Mouse (Mus musculus): ENCODE results near the gene Ckap4. TPM values are rescaled to one million over a fixed set of nuclear protein-coding genes. Genes with fewer than 3 reads are reported as not detected.

Gene Ckap4
- total RNA-seq, 1 experiment = 86.8 TPM

DNA sequence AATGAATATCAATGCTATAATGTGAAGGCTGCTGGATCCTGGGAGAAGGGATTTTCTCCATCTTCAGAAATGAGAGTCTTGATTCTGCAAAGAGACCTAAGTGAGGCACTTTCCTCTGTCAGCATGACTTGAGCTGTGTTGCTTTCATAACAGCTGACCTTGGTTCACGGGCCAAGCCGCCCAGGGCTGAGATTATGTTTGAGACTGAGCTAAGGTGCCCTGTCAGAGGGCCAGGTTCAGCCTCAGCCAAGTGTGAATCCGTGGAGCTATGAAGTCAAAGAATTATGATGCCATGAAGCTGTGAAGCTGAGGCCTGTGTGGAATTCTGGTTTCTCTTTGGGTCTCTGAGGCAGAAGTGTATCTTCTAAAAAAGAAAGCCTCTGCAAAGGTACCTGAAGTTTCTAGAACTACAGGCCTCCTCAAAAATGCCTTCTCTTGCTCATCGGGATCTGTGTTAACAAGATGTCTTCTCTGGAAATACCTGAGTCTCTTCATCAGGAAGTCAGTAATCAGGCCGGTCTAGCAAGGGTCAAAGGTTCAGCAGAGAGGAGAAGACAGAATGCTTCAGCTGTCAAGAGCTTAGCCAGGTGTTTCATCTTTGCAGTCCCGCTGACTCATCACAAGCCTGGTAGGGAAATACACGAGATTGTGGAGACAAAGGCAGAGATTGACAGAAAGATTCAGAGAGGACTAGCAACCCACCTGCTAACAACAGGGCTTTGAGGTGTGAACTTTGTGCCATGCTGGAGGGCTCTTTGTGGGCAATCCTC is 11.2 kb upstream of the Ckap4 start:
- H3K4me1 ChIP-seq (ENCODE audit: control insufficient read depth in 2 of 2, insufficient read depth in 2 of 2, low read length in 2 of 2, poor library complexity in 1 of 2) = peaks cover 0 to 2% of the 10 kb centered on the region in 2 experiments; a peak in 1 of 4 replicates
- in situ Hi-C loops (cut with MboI; ENCODE audit: low sequenced_read_pairs in 2 of 2, unreplicated experiment in 2 of 2) = no loop called here

DNA sequence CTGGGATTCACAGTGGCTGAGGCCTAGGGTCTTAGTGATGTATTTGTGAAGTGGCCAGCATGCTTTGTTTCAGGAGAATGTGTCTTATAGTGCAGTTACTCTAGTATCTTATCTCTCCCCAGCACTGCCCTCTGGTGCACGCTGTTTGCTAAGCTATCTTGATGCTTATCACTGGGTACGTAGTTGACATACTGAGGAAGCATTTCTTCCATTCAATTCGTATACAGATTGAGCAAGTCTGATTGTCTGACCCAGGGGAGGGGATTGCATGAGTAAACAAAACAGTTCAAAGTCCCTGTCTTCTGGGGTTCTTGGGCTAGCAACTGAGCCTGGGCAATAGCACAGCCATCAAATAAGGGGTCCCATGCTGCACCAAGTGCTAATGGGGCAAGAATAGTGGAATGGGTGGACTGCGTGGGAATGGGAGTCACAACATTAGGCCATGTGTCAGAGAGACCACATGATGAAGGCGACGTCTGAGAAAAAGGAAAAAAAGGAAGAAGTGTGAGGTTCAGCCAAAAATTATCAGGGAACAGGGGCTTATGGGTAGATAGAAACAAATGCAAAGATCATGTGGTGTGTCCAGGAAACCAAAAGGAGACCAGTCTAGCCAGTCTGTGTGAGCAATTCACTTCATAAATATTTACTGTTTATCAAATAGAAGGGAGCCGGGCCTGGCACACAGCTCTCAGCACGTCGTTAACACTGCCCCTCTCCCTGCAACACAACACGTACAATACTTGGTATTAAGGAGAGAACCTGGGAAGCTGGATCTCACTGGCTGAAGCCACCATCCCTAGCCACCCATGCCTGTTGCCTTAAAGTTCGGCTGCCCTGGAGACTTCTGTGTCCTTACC is 9.2 kb upstream of the Ckap4 start:
- H3K27ac ChIP-seq (ENCODE audit: insufficient read depth, low read depth, low read length, poor library complexity, severe bottlenecking) = no peak overlapping the region
- H3K4me3 ChIP-seq (ENCODE audit: insufficient read depth in 1 of 2, low read depth in 1 of 2, low read length in 2 of 2, poor library complexity in 1 of 2, severe bottlenecking in 1 of 2) = no peak overlapping the region
- no peaks in the 10 kb centered on the region for H3K9me3 ChIP-seq (ENCODE audit: control insufficient read depth, insufficient read depth, low read depth, low read length)
- no peak for TF ChIP-seq CHD2 (IDR thresholded peaks at IDR 0.05; ENCODE audit: low read depth, low read length)
- no peak for TF ChIP-seq MAFK (IDR thresholded peaks at IDR 0.05; ENCODE audit: insufficient read depth, low read depth, low read length)
- TF ChIP-seq ZC3H11A (IDR thresholded peaks at IDR 0.05; ENCODE audit: borderline replicate concordance, low read depth, low read length) = no peak
- TF ChIP-seq ZNF384 (IDR thresholded peaks at IDR 0.05; ENCODE audit: low read depth, low read length) = no peak
- TF ChIP-seq HCFC1 (IDR thresholded peaks at IDR 0.05; ENCODE audit: borderline replicate concordance, insufficient read depth, low read length) = no peak
- 0 out of 2 replicates have a peak, but pooled peaks cover 2% of the 10 kb centered on the region for H3K36me3 ChIP-seq (ENCODE audit: control insufficient read depth, insufficient read depth, low read length, poor library complexity, severe bottlenecking)
- H3K9ac ChIP-seq (ENCODE audit: insufficient read depth, low read depth, low read length, poor library complexity, severe bottlenecking) = no peak overlapping the region
- DNase-seq (ENCODE audit: low read depth, low spot score) = no peak
- H3K4me1 ChIP-seq (ENCODE audit: control insufficient read depth in 2 of 2, insufficient read depth in 2 of 2, low read length in 2 of 2, poor library complexity in 1 of 2) = no peaks in the 10 kb centered on the region; a peak in 1 of 4 replicates
- in situ Hi-C loops (cut with MboI; ENCODE audit: low sequenced_read_pairs in 2 of 2, unreplicated experiment in 2 of 2) = no loop called here

More for the DNA sequence above, 11.2 kb upstream of the Ckap4 start:
- Histone ChIP-seq H3K4me3 (ENCODE audit: insufficient read depth in 1 of 2, low read depth in 1 of 2, low read length in 2 of 2, poor library complexity in 1 of 2, severe bottlenecking in 1 of 2) (no peak overlapping the region), H3K27ac (ENCODE audit: insufficient read depth, low read depth, low read length, poor library complexity, severe bottlenecking) (no peak overlapping the region), H3K9ac (ENCODE audit: insufficient read depth, low read depth, low read length, poor library complexity, severe bottlenecking) (no peak overlapping the region), H3K36me3 (ENCODE audit: control insufficient read depth, insufficient read depth, low read length, poor library complexity, severe bottlenecking) (peaks cover 6% of the 10 kb centered on the region; the same call in 1 of the 2 replicates), H3K9me3 (ENCODE audit: control insufficient read depth, insufficient read depth, low read depth, low read length) (no peaks in the 10 kb centered on the region)
- DNase-seq (ENCODE audit: low read depth, low spot score) = no peak
- TF ChIP-seq ZC3H11A (IDR thresholded peaks at IDR 0.05; ENCODE audit: borderline replicate concordance, low read depth, low read length) (no peak), MAFK (IDR thresholded peaks at IDR 0.05; ENCODE audit: insufficient read depth, low read depth, low read length) (0 out of 2 replicates have a peak, but pooled peaks have one; percentile 45)

DNA sequence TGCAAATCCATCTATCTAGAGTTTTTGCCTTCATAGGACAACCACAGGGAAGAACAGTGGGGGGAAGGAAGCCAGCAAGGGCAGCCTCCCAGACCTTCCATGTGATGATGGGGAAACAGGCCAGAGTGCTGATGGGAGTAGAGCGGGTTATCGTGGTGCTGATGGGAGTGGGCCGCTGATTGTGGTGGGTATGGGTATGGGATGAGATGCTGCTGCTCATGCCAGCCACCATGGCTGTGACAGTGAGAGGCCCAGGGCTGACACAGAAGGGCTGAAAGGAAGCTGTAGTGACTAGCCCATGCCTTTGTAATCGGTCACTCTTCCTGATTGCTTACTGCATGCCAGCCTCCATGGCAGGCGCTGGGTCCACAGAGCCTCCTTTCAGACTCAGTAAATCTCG is 5.8 kb upstream of the Ckap4 start:
- DNase-seq (ENCODE audit: low read depth, low spot score) = no peak
- Histone ChIP-seq H3K27ac (ENCODE audit: insufficient read depth, low read depth, low read length, poor library complexity, severe bottlenecking) (no peak overlapping the region), H3K4me3 (ENCODE audit: insufficient read depth in 1 of 2, low read depth in 1 of 2, low read length in 2 of 2, poor library complexity in 1 of 2, severe bottlenecking in 1 of 2) (no peak overlapping the region), H3K9me3 (ENCODE audit: control insufficient read depth, insufficient read depth, low read depth, low read length) (no peaks in the 10 kb centered on the region), H3K9ac (ENCODE audit: insufficient read depth, low read depth, low read length, poor library complexity, severe bottlenecking) (no peak overlapping the region), H3K36me3 (ENCODE audit: control insufficient read depth, insufficient read depth, low read length, poor library complexity, severe bottlenecking) (no peaks in the 10 kb centered on the region), H3K4me1 (ENCODE audit: control insufficient read depth in 2 of 2, insufficient read depth in 2 of 2, low read length in 2 of 2, poor library complexity in 1 of 2) (peaks cover 8 to 9% of the 10 kb centered on the region in 2 experiments)
- TF ChIP-seq MAFK (IDR thresholded peaks at IDR 0.05; ENCODE audit: insufficient read depth, low read depth, low read length) (no peak), ZC3H11A (IDR thresholded peaks at IDR 0.05; ENCODE audit: borderline replicate concordance, low read depth, low read length) (no peak)
- in situ Hi-C loops (cut with MboI; ENCODE audit: low sequenced_read_pairs in 2 of 2, unreplicated experiment in 2 of 2) = no loop called here

DNA sequence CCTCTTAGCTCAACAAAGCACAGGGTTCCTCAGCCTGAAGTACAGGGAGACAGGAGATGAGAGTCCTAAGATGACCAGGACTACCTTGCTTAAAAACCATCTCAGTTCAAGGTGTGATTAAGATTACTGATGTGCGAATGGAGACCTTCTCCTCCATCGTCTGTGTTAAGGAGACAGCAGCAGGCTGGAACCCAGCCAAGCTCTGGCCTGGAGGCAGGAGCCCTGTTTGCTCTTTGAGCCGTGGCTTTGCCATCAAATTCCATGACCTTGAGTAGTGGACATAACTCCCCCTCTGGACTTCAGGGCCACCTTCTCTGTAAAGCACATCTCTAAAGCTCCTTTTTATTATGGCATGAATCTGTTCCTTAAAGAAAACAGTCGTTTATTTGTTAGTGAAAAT is 2.0 kb upstream of the Ckap4 start:
- in situ Hi-C loops (cut with MboI; ENCODE audit: low sequenced_read_pairs in 2 of 2, unreplicated experiment in 2 of 2) = no loop called here
- Histone ChIP-seq H3K36me3 (ENCODE audit: control insufficient read depth, insufficient read depth, low read length, poor library complexity, severe bottlenecking) (peaks cover 6% of the 10 kb centered on the region; the same call in 1 of the 2 replicates), H3K9ac (ENCODE audit: insufficient read depth, low read depth, low read length, poor library complexity, severe bottlenecking) (no peak overlapping the region), H3K4me1 (ENCODE audit: control insufficient read depth in 2 of 2, insufficient read depth in 2 of 2, low read length in 2 of 2, poor library complexity in 1 of 2) (peaks cover 11 to 19% of the 10 kb centered on the region in 2 experiments), H3K27ac (ENCODE audit: insufficient read depth, low read depth, low read length, poor library complexity, severe bottlenecking) (no peak overlapping the region), H3K9me3 (ENCODE audit: control insufficient read depth, insufficient read depth, low read depth, low read length) (no peaks in the 10 kb centered on the region), H3K4me3 (ENCODE audit: insufficient read depth in 1 of 2, low read depth in 1 of 2, low read length in 2 of 2, poor library complexity in 1 of 2, severe bottlenecking in 1 of 2) (no peak overlapping the region)
- no peak for DNase-seq (ENCODE audit: low read depth, low spot score)
- TF ChIP-seq ZC3H11A (IDR thresholded peaks at IDR 0.05; ENCODE audit: borderline replicate concordance, low read depth, low read length) = no peak
- TF ChIP-seq MAFK (IDR thresholded peaks at IDR 0.05; ENCODE audit: insufficient read depth, low read depth, low read length) = no peak
- TF ChIP-seq CHD2 (IDR thresholded peaks at IDR 0.05; ENCODE audit: low read depth, low read length) = no peak
- no peak for TF ChIP-seq HCFC1 (IDR thresholded peaks at IDR 0.05; ENCODE audit: borderline replicate concordance, insufficient read depth, low read length)
- TF ChIP-seq ZNF384 (IDR thresholded peaks at IDR 0.05; ENCODE audit: low read depth, low read length) = no peak

All from ES-E14 (cell line).